ENCODE assay signal across 6 mouse cellular contexts in the genomic region with DNA sequence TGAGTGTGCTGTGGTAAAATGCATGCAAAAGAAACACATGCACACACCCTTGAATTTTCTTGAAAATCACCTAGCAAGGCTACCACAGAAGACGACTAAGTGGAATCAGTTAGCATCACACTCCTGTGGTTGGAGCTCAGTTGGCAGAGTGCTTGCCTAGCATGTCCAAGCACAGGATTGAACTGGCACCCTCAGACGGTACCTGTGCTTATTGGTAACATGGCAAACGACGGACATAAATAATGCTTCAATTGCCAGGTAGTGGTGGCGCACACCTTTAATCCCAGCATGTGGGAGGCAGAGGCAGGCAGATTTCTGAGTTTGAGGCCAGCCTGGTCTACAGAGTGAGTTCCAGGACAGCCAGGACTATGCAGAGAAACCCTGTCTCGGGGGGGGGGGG. TPM values are rescaled to one million over a fixed set of nuclear protein-coding genes. Genes with fewer than 3 reads are reported as not detected.
DNase-seq lines count a peak whose midpoint lies in the region; ATAC-seq and TF ChIP-seq lines count a peak whose summit lies in the region.
"Not testable (repeated sequence)": the region's sequence is repeated elsewhere in the genome, so short reads cannot be mapped to it uniquely, and the experiment has no call there.

No protein-coding gene starts in this region.

- 62% methylated on average over 6 of the region's 6 CpGs for WGBS in liver, embryonic 11.5 days
- WGBS in liver, embryonic 14.5 days (ENCODE audit: insufficient replicate concordance): 48% methylated on average over 6 of the region's 6 CpGs
- WGBS in liver, postnatal 0 days (ENCODE audit: insufficient replicate concordance): 57% methylated on average over 5 of the region's 6 CpGs

- not testable (repeated sequence) for TF ChIP-seq RAD21 in MEL (IDR thresholded peaks at IDR 0.05; ENCODE audit: low read depth, low read length)

- peak overlapping the region; percentile 44 for H3K9ac ChIP-seq in MEL (ENCODE audit: control insufficient read depth, low read depth, low read length, poor library complexity, severe bottlenecking)
- H3K9ac ChIP-seq in liver, embryonic 11.5 days (ENCODE audit: low read depth, low read length): peak overlapping the region; percentile 47
- H3K9ac ChIP-seq in liver, embryonic 14.5 days (replicated peaks): not testable (repeated sequence)
- H3K9ac ChIP-seq in liver, postnatal 0 days (replicated peaks): 0 out of 2 replicates have a peak overlapping the region, but pooled peaks have one; percentile 50

- peak overlapping the region; percentile 66 for H3K4me2 ChIP-seq in liver, embryonic 11.5 days
- peak overlapping the region; percentile 72 for H3K4me2 ChIP-seq in liver, embryonic 14.5 days (ENCODE audit: low read depth)
- H3K4me2 ChIP-seq in liver, postnatal 0 days (ENCODE audit: low read depth, low read length): peak overlapping the region; percentile 63

- not testable (repeated sequence) for H3K36me3 ChIP-seq in MEL (ENCODE audit: control insufficient read depth in 1 of 2, insufficient read depth in 2 of 2, low read length in 2 of 2); liver, embryonic 11.5 days (ENCODE audit: control insufficient read depth, insufficient read depth, low read length); liver, embryonic 14.5 days (replicated peaks; ENCODE audit: control insufficient read depth, insufficient read depth, low read depth); liver, postnatal 0 days (replicated peaks; ENCODE audit: insufficient read depth, low read length)

- not testable (repeated sequence) for H3K9me3 ChIP-seq in MEL (replicated peaks; ENCODE audit: insufficient read depth, low read length); liver, embryonic 11.5 days (ENCODE audit: control insufficient read depth, low read length); liver, embryonic 14.5 days (ENCODE audit: control insufficient read depth, low read length); liver, postnatal 0 days (ENCODE audit: low read length)

- ATAC-seq in liver, embryonic 11.5 days (replicated peaks; ENCODE audit: low FRiP score); liver, embryonic 14.5 days (ENCODE audit: insufficient read depth); liver, postnatal 0 days: not testable (repeated sequence)
- peak; percentile 14; the same call in 1 of the 2 replicates for ATAC-seq in megakaryocyte-erythroid progenitor cell, adult 5-6 weeks (replicated peaks; ENCODE audit: low FRiP score, low TSS enrichment, poor library complexity, severe bottlenecking)

- peaks cover 15% of the 10 kb centered on the region for H3K79me2 ChIP-seq in MEL (ENCODE audit: control insufficient read depth, insufficient read depth, low read length, poor library complexity)

- H3K4me1 ChIP-seq in MEL (ENCODE audit: control insufficient read depth in 1 of 2, insufficient read depth in 2 of 2, low read length in 2 of 2): peaks cover 0 to 26% of the 10 kb centered on the region in 2 experiments; a peak in 2 of 4 replicates
- peaks cover 22% of the 10 kb centered on the region for H3K4me1 ChIP-seq in liver, embryonic 11.5 days (replicated peaks; ENCODE audit: control insufficient read depth, insufficient read depth, low read length)
- peaks cover 29 to 38% of the 10 kb centered on the region in 2 experiments for H3K4me1 ChIP-seq in liver, embryonic 14.5 days (replicated peaks; ENCODE audit: control insufficient read depth in 2 of 2, insufficient read depth in 2 of 2, low read length in 1 of 2)
- peaks cover 16% of the 10 kb centered on the region for H3K4me1 ChIP-seq in liver, postnatal 0 days (ENCODE audit: insufficient read depth)

- not testable (repeated sequence) for H3K27me3 ChIP-seq in MEL (ENCODE audit: control insufficient read depth in 1 of 2, insufficient read depth in 2 of 2, low read length in 2 of 2); liver, embryonic 11.5 days (replicated peaks; ENCODE audit: control insufficient read depth, insufficient read depth, low read length); liver, embryonic 14.5 days (ENCODE audit: control insufficient read depth, insufficient read depth, low read length); liver, postnatal 0 days (ENCODE audit: insufficient read depth, low read length)

- not testable (repeated sequence) for TF ChIP-seq EP300 in MEL (IDR thresholded peaks at IDR 0.05; ENCODE audit: low read depth in 1 of 2, low read length in 2 of 2); liver, embryonic 14.5 days (IDR thresholded peaks at IDR 0.05; ENCODE audit: low read depth); liver, postnatal 0 days (IDR thresholded peaks at IDR 0.05; ENCODE audit: low read depth)

- DNase-seq in MEL (ENCODE audit: low read depth, low spot score); liver, embryonic 11.5 days (ENCODE audit: low spot score); liver, embryonic 14.5 days (ENCODE audit: low read depth in 3 of 3, low spot score in 3 of 3); liver, postnatal 0 days: not testable (repeated sequence)
- DNase-seq in heart, adult 11 months: peak; percentile 86

- not testable (repeated sequence) for H3K4me3 ChIP-seq in MEL (ENCODE audit: control insufficient read depth in 1 of 2, insufficient read depth in 1 of 2, low read depth in 2 of 2, low read length in 2 of 2); liver, embryonic 11.5 days (ENCODE audit: low read depth, low read length); liver, embryonic 14.5 days (ENCODE audit: insufficient read depth in 1 of 2, low read depth in 2 of 2, low read length in 2 of 2); liver, postnatal 0 days (ENCODE audit: low read depth, low read length)

- not testable (repeated sequence) for TF ChIP-seq CTCF in MEL (IDR thresholded peaks at IDR 0.05 in 2 of 3, conservative IDR thresholded peaks at IDR 0.05 in 1 of 3; ENCODE audit: control insufficient read depth in 1 of 3, insufficient read depth in 1 of 3, low read depth in 2 of 3, low read length in 3 of 3, poor library complexity in 1 of 3, severe bottlenecking in 1 of 3); liver, embryonic 14.5 days (IDR thresholded peaks at IDR 0.05; ENCODE audit: low read depth); liver, postnatal 0 days (IDR thresholded peaks at IDR 0.05; ENCODE audit: low read depth)

- not testable (repeated sequence) for TF ChIP-seq POLR2A in MEL (IDR thresholded peaks at IDR 0.05; ENCODE audit: control insufficient read depth in 1 of 2, insufficient read depth in 1 of 2, low read depth in 1 of 2, low read length in 2 of 2, poor library complexity in 1 of 2)

- peak overlapping the region; percentile 98 for H3K27ac ChIP-seq in MEL (ENCODE audit: control insufficient read depth, low read depth, low read length)
- H3K27ac ChIP-seq in liver, embryonic 11.5 days (ENCODE audit: low read depth, low read length): peak overlapping the region; percentile 98
- H3K27ac ChIP-seq in liver, embryonic 14.5 days: peak overlapping the region; percentile 87
- H3K27ac ChIP-seq in liver, postnatal 0 days (ENCODE audit: low read depth): peak overlapping the region; percentile 93

RNA-seq across cellular contexts. Expression of a gene that starts 4.2 kb away (rescaled TPM):
- total RNA-seq in MEL (2012; rRNA removed): 505 and 519 TPM in 2 replicates
- 1,000 to 10,000 TPM in 1 of 2 experiments, 100 to 1,000 TPM in 1; 369 to 1,503 TPM for polyA plus RNA-seq in MEL (2012; ENCODE audit: insufficient read depth in 1 of 2, insufficient read length in 2 of 2, low read depth in 1 of 2, low replicate concordance in 2 of 2, missing spikeins in 1 of 2)
- polyA plus RNA-seq in liver, embryonic 11.5 days (2014; fragmentation: Nextera tagmentation; extraction: Ambion mirVana): 520 and 526 TPM in 2 replicates
- polyA plus RNA-seq in liver, embryonic 14.5 days (2012; rRNA removed): 108 and 167 TPM in 2 replicates
- polyA plus RNA-seq in liver, embryonic 14.5 days (2014; fragmentation: Nextera tagmentation; extraction: Ambion mirVana): 204 and 256 TPM in 2 replicates
- 116 and 123 TPM in 2 replicates for polyA plus RNA-seq in liver, postnatal 0 days (2015; fragmentation: Nextera tagmentation; extraction: Ambion mirVana)
- 676 and 813 TPM in 2 replicates for total RNA-seq in megakaryocyte-erythroid progenitor cell, adult 5-6 weeks (2014; fragmentation: Nextera tagmentation)
- total RNA-seq in megakaryocyte-erythroid progenitor cell, adult 5-6 weeks (2017): 908 and 1,020 TPM in 2 replicates

RNA-seq across cellular contexts. Expression of a gene that starts 16.6 kb away (rescaled TPM):
- 43.2 and 47.0 TPM in 2 replicates for total RNA-seq in MEL (2012; rRNA removed)
- polyA plus RNA-seq in MEL (2012; ENCODE audit: insufficient read depth in 1 of 2, insufficient read length in 2 of 2, low read depth in 1 of 2, low replicate concordance in 2 of 2, missing spikeins in 1 of 2): 10 to 100 TPM in 1 of 2 experiments, not detected in 1; 65.9 TPM
- polyA plus RNA-seq in liver, embryonic 11.5 days (2014; fragmentation: Nextera tagmentation; extraction: Ambion mirVana): 15.4 and 15.6 TPM in 2 replicates
- 14.8 and 15.4 TPM in 2 replicates for polyA plus RNA-seq in liver, embryonic 14.5 days (2012; rRNA removed)
- 5.0 and 6.7 TPM in 2 replicates for polyA plus RNA-seq in liver, embryonic 14.5 days (2014; fragmentation: Nextera tagmentation; extraction: Ambion mirVana)
- 4.4 and 4.5 TPM in 2 replicates for polyA plus RNA-seq in liver, postnatal 0 days (2015; fragmentation: Nextera tagmentation; extraction: Ambion mirVana)
- total RNA-seq in megakaryocyte-erythroid progenitor cell, adult 5-6 weeks (2014; fragmentation: Nextera tagmentation): 39.9 and 52.2 TPM in 2 replicates
- 30.1 and 48.5 TPM in 2 replicates for total RNA-seq in megakaryocyte-erythroid progenitor cell, adult 5-6 weeks (2017)

RNA-seq across cellular contexts. Expression of a gene that starts 17.3 kb away (rescaled TPM):
- 59.5 and 66.2 TPM in 2 replicates for total RNA-seq in MEL (2012; rRNA removed)
- 10 to 100 TPM in 1 of 2 experiments, not detected in 1; 77.3 TPM for polyA plus RNA-seq in MEL (2012; ENCODE audit: insufficient read depth in 1 of 2, insufficient read length in 2 of 2, low read depth in 1 of 2, low replicate concordance in 2 of 2, missing spikeins in 1 of 2)
- polyA plus RNA-seq in liver, embryonic 11.5 days (2014; fragmentation: Nextera tagmentation; extraction: Ambion mirVana): 95.7 and 97.5 TPM in 2 replicates
- 43.9 and 50.1 TPM in 2 replicates for polyA plus RNA-seq in liver, embryonic 14.5 days (2012; rRNA removed)
- 37.9 and 43.4 TPM in 2 replicates for polyA plus RNA-seq in liver, embryonic 14.5 days (2014; fragmentation: Nextera tagmentation; extraction: Ambion mirVana)
- 50.3 and 54.1 TPM in 2 replicates for polyA plus RNA-seq in liver, postnatal 0 days (2015; fragmentation: Nextera tagmentation; extraction: Ambion mirVana)
- 147 and 201 TPM in 2 replicates for total RNA-seq in megakaryocyte-erythroid progenitor cell, adult 5-6 weeks (2014; fragmentation: Nextera tagmentation)
- total RNA-seq in megakaryocyte-erythroid progenitor cell, adult 5-6 weeks (2017): 116 and 118 TPM in 2 replicates

RNA-seq across cellular contexts. Expression of a gene that starts 28.2 kb away (rescaled TPM):
- total RNA-seq in MEL (2012; rRNA removed): 61.4 and 71.8 TPM in 2 replicates
- 10 to 100 TPM in 1 of 2 experiments, not detected in 1; 45.0 TPM for polyA plus RNA-seq in MEL (2012; ENCODE audit: insufficient read depth in 1 of 2, insufficient read length in 2 of 2, low read depth in 1 of 2, low replicate concordance in 2 of 2, missing spikeins in 1 of 2)
- polyA plus RNA-seq in liver, embryonic 11.5 days (2014; fragmentation: Nextera tagmentation; extraction: Ambion mirVana): 66.9 and 68.1 TPM in 2 replicates
- polyA plus RNA-seq in liver, embryonic 14.5 days (2012; rRNA removed): 9.3 and 14.8 TPM in 2 replicates
- polyA plus RNA-seq in liver, embryonic 14.5 days (2014; fragmentation: Nextera tagmentation; extraction: Ambion mirVana): 9.7 and 11.0 TPM in 2 replicates
- polyA plus RNA-seq in liver, postnatal 0 days (2015; fragmentation: Nextera tagmentation; extraction: Ambion mirVana): 12.3 and 13.2 TPM in 2 replicates
- 65.1 and 78.0 TPM in 2 replicates for total RNA-seq in megakaryocyte-erythroid progenitor cell, adult 5-6 weeks (2014; fragmentation: Nextera tagmentation)
- 60.4 and 61.7 TPM in 2 replicates for total RNA-seq in megakaryocyte-erythroid progenitor cell, adult 5-6 weeks (2017)

RNA-seq across cellular contexts. Expression of a gene that starts 28.6 kb away (rescaled TPM):
- 8.9 and 10.9 TPM in 2 replicates for total RNA-seq in MEL (2012; rRNA removed)
- 10 to 100 TPM in 1 of 2 experiments, not detected in 1; 21.1 TPM for polyA plus RNA-seq in MEL (2012; ENCODE audit: insufficient read depth in 1 of 2, insufficient read length in 2 of 2, low read depth in 1 of 2, low replicate concordance in 2 of 2, missing spikeins in 1 of 2)
- 17.5 and 18.8 TPM in 2 replicates for polyA plus RNA-seq in liver, embryonic 11.5 days (2014; fragmentation: Nextera tagmentation; extraction: Ambion mirVana)
- 8.9 and 9.2 TPM in 2 replicates for polyA plus RNA-seq in liver, embryonic 14.5 days (2012; rRNA removed)
- 3.5 and 3.6 TPM in 2 replicates for polyA plus RNA-seq in liver, embryonic 14.5 days (2014; fragmentation: Nextera tagmentation; extraction: Ambion mirVana)
- polyA plus RNA-seq in liver, postnatal 0 days (2015; fragmentation: Nextera tagmentation; extraction: Ambion mirVana): 4.3 TPM in 2 replicates
- total RNA-seq in megakaryocyte-erythroid progenitor cell, adult 5-6 weeks (2014; fragmentation: Nextera tagmentation): 26.9 and 34.3 TPM in 2 replicates
- total RNA-seq in megakaryocyte-erythroid progenitor cell, adult 5-6 weeks (2017): 4.1 and 10.0 TPM in 2 replicates
